Mouse (Mus musculus) spleen, embryonic (tissue): ENCODE data around the gene Dock2.
"Not testable (repeated sequence)": the region's sequence is repeated elsewhere in the genome, so short reads cannot be mapped to it uniquely, and the experiment has no call there.

Experiments used
- CTCF ChIA-PET: fragments of 350-600 bp; sonication (Branson Sonifier 250); formaldehyde crosslinking; loops from one replicate; lab custom pipeline; 2022; lab: Charles Lee

Dock2 gene

DNA sequence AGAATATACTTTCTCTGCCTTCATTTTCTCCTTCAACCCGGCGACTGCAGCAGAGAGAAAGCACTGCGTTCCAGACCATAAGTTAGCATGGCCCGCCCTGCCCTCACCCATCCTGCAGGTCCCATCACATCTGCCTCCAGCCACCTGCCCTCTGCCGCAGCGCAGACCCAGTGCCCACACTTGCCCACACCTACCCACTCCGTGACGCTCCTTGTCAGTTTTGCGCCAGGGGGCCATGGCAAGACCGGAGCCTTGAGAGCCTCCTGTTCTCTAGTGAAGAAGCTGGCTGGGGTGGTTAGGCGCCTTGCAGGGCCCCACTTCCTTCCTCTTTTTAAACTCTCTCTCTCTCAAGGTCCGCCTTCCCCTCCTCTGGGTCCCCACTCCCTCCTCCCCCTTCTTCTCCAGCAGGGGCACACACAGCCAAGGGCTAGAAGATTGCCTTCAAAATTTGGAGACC, at the start of gene Dock2:
Gene Dock2, minus strand, starts transcription at position 306 of the 457 bp plus-strand sequence.
- CTCF ChIA-PET: no interaction called here

DNA sequence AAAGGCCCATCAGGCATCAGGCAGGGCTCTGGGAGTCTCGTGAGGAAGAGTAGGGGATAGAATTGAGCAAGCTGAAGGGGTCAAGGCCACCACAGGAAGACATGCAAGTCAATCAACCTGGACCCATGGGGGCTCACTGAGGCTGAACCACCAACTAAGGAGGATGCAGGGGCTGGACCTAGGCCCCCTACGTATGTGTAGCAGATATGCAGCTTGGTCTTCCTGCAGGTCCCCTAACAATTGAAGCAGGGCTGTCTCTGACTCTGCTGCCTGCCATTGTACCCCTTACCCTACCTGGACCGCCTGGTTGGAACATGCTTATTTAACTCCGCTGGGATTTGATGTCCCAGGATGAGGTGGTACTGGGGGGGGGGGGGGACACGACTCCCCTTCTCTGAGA, 49.0 kb upstream of the Dock2 start:
- CTCF ChIA-PET: no interaction called here

DNA sequence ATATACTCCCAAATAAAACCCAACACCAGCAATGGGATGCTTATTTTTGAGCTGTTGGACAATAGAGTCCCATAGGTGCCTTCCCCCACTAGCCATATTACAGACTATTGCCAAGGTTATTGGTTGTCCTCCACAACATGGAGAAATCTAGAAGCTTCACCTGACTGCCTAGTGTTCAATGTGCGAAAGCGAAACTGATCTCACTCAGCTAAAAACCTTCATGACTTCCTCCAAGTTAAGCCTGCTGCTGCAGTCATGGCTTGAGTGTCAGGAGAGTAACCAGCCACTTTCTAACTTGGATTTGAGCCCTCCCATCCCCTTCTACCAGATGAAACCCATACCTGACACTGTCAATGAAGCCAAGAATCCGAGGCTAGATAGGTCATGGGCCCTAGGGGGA, 44.1 kb upstream of the Dock2 start:
- CTCF ChIA-PET: no interaction called here

DNA sequence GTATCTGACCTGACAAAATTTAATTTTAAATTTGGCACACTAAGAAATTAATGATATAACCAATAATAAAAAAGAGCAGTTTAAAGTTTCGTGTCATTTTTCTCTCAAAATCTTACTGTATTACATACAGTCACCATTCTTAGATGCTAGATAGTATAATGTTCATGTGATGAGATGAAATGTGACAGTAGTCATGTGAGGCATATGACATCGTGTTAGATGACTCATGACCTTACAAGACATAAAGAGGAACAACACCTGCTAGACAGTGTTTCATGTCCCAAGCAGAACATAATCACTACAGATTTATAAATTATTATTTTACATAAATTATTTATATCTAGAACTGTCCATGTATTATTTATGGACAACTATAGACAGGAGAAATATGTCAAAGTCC, 43.2 kb upstream of the Dock2 start:
- CTCF ChIA-PET: no interaction called here

DNA sequence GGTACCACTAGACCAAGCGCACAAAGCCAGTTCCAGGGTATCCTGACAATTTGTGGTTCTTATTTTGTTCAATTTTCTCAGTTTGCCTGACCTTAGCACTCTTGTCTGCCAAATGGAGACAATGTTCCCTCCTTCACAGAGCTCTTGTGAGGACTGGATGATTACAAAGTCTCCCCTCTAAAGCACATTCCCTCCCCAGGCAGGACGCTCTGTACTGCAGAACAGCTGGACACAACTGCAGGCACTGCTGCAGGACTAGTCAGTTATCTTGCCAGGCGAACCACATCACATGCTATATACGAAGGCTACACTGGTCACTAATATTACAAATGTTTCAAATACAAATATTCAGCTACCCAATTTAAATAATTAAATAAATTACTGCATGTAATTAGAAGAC, 41.1 kb upstream of the Dock2 start:
- CTCF ChIA-PET: interaction anchor here (0.6 kb wide), 1 partner anchor 363 kb away, joined by 6 read pairs; no protein-coding TSS in a partner anchor

DNA sequence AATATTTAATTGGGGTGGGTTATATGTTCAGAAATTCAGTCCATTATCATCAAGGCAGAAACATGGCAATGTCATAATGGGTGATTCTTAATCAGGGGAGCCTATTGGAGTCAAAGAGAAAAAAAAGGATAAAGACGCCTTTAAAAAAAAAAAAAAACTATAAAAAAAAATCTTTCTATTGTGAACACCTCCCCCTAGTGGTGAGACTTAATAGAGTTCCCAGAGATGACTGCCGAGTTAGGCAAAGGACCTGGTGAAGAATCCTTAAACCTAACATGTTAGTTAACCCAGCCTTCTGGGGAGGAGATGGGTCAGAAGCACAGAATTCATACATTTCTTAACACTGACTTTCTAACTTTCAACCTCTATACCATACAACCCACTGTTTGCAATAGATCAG, 31.1 kb upstream of the Dock2 start:
- CTCF ChIA-PET: no interaction called here

DNA sequence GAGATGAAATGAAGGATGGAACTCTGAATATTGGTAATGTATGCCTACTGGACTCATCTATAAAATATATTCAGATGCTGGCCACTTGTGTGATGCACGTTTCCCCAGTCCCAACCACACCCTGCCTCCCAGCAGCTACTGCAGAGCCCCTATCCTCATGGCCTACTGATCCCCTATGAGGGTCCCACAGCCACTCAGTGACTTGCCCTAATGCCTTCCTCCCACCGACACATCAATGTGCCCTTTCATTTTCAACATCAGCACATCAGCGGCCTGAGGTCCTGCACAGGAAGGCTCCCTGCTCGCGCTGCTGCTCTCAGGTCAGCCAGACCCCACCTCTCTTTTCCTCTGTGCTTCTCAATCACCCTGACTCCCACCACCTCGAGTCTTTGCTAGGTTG, 30.6 kb upstream of the Dock2 start:
- CTCF ChIA-PET: no interaction called here

DNA sequence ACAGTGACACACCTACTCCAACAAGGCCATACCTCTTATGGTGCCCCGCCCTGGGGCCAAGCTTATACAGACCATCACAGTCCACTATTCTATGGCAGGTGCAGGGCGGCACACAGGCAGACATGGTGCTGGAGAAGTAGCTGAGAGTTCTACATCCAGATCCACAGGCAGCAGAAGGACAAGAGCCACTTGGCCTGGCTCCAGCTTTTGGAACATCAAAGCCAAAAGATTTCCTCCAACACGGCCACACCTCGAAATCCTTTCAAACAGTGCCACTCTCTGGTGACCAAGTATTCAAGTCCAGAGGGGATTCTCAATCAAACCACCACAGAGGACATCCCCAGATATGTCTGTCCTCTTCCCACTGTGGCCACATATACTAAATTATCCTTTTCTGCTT, 21.3 kb upstream of the Dock2 start:
- CTCF ChIA-PET: not testable (repeated sequence)

DNA sequence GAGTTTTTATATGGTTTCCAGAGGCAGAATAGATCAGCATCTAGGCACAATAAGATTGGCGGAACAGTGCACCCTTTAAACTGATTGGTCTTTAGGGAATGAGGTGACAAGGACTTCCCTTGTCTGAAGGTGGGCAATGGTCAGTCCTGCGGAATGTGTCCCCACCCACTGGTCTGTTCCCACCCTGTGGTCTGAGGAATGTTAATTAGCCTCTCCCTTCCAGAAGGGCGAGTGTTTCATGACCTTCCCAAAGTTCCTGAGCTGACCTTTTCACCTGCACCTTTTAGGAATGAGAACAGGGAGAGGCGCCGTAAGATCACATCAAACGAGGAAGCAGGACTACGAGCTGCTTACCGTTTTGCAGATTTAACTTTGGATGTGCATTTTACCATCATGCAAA, 14.4 kb upstream of the Dock2 start:
- CTCF ChIA-PET: interaction anchor here (0.6 to 0.7 kb wide), 2 partner anchors 90 to 459 kb away, joined by 3 to 4 read pairs; no protein-coding TSS in a partner anchor

DNA sequence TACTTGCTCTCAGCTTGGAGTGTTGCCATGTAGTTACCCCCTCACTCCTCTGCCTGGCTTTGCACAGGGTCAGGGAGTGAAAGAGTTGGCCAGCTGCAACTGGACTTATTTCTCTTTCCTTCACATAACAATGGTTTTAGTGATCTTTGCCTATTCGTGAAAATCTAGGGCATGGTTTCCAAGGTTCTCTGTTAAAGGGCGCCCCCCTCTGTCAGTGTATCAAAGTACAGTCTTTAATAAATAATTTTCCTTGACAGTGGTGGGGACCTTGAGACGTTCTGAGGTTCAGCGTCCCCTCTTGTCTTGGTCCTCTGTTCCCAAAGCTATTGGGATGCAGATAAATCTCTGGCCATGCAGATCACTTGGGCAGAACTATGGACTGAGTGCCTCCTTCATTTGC, 12.4 kb upstream of the Dock2 start:
- CTCF ChIA-PET: interaction anchor here (0.5 to 0.6 kb wide), 2 partner anchors 9 kb away, joined by 5 read pairs; no protein-coding TSS in a partner anchor

DNA sequence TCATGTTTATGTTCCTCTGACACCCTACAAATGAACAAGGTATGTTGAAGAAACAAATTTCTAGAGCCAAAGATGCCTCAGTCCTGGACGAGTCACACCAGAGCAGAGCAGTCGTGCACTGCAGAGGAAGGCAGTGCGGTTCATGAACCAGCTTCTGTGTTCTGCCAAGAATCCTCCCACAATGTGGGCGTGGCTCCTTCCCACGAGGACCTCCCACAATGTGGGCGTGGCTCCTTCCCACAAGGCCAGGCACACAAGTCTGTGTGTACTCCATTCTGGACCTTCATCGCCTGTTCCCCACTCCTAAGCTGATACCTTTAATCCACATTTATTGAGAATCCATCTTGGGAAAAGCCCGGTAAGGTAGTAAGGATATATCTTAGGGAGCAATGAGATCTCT, 8.2 kb upstream of the Dock2 start:
- CTCF ChIA-PET: no interaction called here

DNA sequence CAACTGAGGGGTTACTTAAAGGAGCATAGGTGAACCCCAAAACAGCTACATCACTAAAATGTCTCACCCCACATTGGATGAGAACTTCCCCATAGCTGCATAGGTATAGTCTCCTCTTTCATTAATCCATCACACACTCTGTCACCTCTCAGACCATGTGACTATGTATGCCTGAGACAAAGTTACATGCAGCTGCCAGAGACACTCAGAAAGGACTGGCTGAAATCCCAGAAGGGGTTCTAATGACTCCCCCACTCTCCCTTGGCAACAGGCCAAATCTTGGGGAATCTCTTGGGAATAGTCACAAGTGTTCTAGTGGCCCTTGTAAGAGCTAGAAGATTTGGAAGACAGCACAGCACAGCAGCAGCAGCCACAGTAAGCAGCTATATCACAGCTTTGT, 1.2 kb upstream of the Dock2 start:
- CTCF ChIA-PET: no interaction called here

DNA sequence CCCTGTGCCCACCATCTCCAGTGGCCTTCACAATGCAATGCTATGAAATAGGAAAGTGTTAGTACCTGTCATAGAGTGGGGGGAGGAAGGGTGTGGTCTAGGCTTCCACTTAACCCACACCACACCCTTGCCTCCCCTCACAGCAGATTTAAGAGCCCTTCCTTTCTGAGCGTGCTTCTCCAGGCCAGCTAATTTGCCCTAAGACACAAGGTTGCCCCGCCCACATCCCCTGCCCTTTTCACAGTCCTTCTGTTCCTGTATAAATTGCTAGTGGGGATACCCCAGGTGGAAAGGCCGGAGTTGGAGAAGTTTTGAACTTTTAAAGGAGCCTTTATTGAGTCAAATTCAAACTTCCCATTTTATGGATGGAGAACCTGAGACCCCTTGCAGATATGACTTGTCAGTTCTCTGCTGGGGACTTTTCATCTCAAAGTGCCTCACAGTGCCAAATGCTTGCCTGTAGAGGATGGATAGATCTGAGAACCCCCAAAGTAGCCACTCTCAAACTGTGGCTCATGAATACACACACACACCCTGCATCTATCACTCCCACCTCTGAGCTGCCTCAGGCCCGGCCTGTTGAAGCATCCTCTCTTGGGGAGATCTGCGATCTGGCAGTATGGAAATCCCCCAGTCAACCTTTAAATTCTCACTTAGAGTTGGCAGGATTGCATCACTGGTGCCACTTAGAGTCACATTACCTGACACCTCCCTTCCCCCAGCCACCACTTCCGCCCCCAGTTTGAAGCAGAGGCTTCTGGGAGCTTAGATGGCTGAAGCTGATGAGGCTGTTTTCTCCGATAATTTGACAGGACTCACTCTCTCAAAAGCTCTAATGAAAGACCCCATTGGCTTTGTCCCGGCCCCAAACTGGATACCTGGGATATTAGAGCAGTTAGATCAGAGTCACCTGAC, 919 bp downstream of the Dock2 start:
- CTCF ChIA-PET: no interaction called here

DNA sequence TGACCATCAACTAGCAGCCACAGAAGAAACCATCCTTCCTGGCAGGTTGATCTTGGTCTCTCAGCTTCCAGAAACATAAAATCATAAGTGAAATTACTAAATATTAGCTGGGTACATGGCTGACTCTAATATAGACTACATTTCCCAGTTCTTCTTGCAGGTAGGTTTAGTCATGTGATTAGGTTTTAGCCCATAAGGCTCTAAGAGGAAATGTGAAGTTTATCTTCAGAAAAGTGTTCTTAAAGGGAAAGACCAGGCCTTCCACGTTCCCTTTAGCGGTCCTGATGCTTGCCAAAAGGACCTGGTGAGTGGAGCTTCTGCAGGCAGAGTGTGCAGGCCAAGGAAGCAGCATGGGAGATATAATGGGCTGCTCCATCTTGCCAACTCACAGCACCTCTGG, 2.9 kb downstream of the Dock2 start:
- CTCF ChIA-PET: no interaction called here

DNA sequence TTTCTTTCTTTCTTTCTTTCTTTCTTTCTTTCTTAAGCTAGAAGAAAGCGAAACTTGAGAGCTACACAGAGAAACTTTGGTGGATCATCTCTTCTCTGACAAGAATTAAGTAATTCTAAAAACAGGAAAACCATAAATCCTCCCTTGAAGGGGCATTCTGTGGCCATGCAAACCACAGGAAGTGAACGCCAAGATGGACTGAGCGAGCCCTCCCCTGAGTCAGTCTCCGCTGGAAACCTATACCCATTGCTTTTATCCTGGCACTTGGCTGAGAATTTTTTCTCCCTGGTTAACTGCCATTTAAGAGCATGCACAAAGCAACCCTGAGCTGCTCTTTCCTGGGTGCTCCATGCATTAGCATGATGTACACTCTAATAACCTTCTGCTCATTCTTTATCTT, 3.7 kb downstream of the Dock2 start:
- CTCF ChIA-PET: no interaction called here

DNA sequence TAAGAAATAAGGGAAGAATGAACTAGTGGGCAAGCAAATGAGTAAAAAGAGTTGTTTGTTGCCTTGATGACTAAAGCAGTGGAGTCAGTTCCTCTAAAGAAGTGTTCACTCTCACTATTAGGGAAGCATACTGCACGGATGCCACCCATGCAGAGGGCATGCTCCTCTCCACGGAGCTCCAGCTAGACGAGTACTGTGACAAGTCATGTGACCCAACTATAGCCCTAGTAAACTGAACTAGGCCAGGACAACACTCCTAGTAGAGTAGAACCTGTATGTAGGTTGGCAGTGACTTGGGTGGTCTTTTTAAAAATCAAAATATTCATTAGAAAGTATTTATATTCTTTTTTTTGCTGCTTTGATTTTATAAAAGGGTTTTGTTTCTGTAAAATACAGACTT, 5.3 kb downstream of the Dock2 start:
- CTCF ChIA-PET: interaction anchor here (0.8 kb wide), 1 partner anchor 14 kb away, joined by 3 read pairs; no protein-coding TSS in a partner anchor

DNA sequence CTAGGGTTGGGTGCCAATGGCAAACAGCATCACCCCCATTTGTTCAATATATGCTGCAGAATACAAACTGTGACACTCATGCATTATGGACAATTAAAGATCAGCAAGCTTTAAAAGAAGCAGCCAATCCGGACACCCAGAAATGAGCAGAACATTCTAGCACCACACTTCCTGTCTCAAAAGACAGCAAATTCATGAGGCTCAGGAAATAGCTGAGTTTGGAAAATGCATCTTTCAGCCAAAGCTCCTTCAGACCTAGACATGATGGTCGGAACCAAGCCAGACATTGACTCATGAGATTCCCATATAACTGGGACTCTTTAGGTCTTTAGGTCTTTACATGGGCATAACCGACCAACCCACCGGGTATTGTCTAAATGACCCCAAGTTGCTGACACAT, 6.2 kb downstream of the Dock2 start:
- CTCF ChIA-PET: interaction anchor here (0.8 kb wide), 1 partner anchor 13 kb away, joined by 3 read pairs; no protein-coding TSS in a partner anchor

DNA sequence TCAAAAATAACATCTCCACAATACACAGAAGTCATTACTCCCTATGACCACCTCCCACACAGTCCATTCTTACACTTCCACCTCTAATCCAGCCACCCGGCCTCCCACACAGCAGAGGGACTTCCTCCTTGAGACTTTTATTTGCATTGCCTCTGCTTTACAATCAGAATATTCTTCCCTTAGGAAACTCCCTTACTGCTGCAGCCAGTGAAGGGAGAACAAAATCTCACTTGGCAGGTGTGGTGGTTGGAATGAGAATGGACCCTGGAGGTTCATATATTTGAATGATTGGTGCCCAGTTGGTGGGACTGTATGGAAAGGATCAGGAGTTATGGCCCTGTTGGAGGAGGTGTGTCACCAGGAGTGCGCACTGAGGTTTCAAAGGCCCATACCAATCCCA, 7.6 kb downstream of the Dock2 start:
- CTCF ChIA-PET: no interaction called here

DNA sequence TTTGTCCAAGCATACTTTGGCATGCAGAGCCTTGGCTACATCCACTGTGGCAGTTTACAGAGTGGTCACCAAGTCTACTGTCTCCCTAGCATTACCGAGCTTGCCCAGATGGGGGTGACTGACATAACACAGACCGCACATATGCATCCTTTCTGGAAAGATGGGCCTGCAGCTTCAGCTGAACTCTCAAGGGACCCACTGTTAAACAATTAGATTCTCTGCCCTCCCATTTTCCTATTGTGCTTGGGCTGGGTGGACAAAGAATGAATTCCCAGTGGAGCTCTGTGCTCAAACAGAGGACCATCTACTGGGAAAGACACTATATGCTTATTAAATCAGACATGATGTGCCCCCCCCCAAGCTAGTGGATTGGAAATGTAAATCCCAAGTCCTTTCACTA, 9.1 kb downstream of the Dock2 start:
- CTCF ChIA-PET: interaction anchor here (0.6 to 1.9 kb wide), 3 partner anchors 12 to 88 kb away, joined by 3 to 24 read pairs (median 5); no protein-coding TSS in a partner anchor

DNA sequence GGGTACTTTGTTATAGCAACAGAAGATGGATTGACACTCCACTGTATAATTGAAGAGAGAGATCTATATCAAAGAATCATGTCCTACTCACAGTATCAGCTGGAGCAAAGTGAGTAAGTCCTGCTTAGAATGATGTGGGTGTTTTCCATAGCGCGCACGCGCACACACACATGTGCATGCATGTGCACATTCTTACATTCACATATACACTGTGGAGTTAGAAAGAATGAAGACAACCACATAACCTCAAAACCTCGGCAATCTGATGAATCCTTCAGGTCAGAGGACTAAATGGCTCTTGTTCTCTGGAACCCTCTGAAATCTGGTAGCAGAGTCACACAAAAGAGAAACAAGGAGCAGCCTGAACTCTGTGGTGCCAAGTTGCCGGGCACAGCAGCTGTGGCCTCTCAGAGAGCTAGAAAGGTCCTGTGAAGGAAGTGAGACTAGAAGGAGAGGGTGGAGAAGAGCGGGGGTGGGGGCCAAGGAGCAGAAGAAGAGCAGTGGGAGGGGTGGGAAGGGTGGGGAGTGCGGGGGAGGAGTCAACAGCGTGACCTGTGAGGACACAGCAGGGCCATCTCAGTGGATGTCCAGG, 10.3 kb downstream of the Dock2 start:
- CTCF ChIA-PET: no interaction called here

DNA sequence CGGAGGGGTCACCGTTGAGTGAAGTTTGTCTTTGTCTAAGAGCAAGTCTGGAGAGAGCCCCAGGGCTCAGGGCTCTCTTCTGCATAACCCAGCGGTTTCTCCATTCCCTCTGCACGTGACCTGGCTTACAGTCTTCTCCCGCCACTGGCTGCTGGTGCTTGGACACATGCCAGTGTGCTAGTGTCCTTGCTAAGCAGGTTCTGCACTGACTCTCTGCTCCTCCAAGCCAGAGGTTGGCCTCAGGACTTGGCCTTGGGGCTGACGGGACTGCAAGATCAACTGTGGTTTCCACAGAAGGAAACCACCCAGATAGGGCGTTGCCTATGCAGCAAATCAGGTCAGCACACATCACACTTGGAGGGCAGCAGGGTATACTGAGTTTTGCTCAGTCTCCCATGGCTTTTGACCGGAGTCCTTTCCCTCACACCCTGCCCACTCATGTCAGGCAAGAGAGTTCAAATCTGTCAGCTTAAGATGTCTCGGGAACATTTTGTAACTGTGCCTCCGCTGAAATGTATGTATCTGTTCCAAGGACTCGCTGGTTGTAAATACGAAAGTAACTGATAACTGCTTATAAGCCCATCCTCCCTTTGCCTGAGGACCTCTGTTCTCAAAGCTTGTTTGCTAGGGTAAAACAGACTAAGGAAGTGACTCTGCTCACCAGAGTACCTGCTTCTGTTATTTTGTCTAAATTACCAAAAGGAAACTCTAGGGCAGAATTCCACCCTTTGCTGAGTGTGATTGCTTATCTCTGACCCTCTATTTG, 12.3 kb downstream of the Dock2 start:
- CTCF ChIA-PET: interaction anchor here (0.9 kb wide), 1 partner anchor 18 kb away, joined by 5 read pairs; no protein-coding TSS in a partner anchor

DNA sequence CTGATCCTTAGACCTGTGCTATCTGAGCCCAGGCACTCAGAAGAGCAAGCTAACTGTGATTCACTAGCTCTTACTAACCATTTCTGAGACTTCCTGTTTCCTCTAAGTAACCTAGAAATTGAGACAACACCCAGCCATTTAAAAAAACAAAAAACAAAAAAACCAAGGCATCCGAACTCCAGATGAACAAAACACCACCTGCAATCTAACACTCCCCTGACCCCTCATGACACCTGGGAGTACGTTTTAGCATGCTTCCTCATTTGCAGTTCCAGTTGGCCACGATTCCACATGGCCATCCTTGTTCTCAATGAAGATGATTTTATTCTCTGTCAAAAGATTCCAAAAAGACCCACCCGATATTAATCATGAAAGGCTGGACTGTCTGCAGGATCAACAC, 13.0 kb downstream of the Dock2 start:
- CTCF ChIA-PET: interaction anchor here (0.9 kb wide), 1 partner anchor 19 kb away, joined by 5 read pairs; no protein-coding TSS in a partner anchor
